Mouse (Mus musculus): Measurements from ENCODE around the gene Gm3486.
"Not testable (repeated sequence)": the region's sequence is repeated elsewhere in the genome, so short reads cannot be mapped to it uniquely, and the experiment has no call there.

Gm3486 gene

DNA sequence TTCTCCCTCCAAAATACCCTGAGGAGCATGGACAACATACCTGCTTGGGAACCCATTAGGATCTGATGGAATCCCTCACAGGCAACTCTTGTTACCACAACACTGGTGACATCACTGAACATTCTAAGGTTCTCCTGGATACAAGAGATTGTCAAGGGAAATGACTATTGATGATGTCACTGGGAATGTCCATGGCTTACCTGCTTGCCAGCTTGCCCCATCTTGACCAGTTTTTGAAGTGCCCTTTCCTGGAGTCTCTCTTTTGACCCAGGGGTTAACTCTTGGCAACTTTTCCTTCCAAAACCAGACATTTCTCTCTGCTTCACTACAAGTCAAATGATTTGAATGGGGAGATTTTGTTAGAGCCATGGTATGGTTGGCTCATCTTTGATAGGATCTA, at the start of gene Gm3486:
TSS of gene Gm3486 (minus strand) at position 101 of the 400 bp plus-strand sequence.
- DNase-seq (ENCODE audit: low read depth, low spot score) = not testable (repeated sequence)

GRCm38 (mm10) chr14:41524695-41525094, 35.4 kb upstream of the Gm3486 start:
- DNase-seq (ENCODE audit: low read depth, low spot score) = not testable (repeated sequence)

- not testable (repeated sequence) for DNase-seq (ENCODE audit: low read depth, low spot score)
Measured at GRCm38 (mm10) chr14:41520683-41521082, 31.4 kb upstream of the Gm3486 start.

DNA sequence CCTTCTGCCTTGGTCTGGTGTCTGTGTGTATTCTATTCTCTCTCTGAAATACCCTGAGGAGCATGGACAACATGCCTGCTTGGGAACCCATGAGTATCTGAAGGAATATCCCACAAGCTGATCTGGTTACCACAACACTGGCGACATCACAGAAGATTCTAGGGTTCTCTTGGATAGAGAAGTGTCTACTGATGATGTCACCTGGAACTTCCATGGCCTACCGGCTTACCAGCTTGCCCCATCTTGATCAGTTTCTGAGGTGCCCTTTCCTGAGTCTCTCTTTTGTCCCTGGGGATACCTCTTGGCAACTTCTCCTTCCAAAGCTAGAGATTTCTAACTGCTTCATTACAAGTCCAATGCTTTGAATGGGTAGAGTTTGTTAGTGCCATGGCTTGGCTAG, 35.9 kb downstream of the Gm3486 start, which contains the start of gene Gm7954:
TSS of gene Gm7954 (minus strand) at position 101 of the 400 bp plus-strand sequence.
- DNase-seq (ENCODE audit: low read depth, low spot score) = not testable (repeated sequence)
